Mouse (Mus musculus): Measurements from ENCODE around the gene Nop58. TPM values are rescaled to one million over a fixed set of nuclear protein-coding genes. Genes with fewer than 3 reads are reported as not detected.
A peak's percentile ranks its signal among the peaks of the same experiment; 100 is the strongest.

Gene Nop58
- polyA plus RNA-seq, 1 experiment from 2014 or later, result 139 TPM

DNA sequence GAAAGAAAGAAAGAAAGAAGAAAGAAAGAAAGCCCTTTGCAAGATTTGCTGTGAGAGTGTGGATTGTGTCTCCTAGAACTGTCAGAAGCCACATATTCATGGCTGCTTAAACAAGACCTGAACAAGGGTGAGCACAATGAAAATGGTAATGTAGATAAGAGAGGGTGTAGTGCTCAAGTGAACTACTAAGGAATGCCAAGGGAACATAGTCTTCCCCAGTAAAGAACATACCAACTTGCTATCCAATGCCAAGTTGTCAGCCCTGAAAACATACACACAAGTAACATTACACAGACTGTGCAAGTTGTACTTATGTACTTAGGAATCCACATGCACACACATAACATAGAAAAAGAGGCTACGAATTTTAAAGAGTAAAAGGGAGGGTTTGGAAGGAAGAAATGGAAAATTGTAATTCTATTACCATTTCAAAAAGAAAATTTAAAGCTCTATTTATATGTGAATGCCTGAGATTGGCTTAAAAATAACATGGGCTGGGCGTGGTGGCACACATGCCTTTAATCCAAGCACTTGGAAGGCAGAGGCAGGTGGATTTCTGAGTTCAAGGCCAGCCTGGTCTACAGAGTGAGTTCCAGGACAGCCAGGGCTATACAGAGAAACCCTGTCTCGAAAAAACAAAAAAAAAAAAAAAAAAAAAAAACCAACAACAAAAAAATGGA is 21.2 kb upstream of the Nop58 start:
- Histone ChIP-seq H3K4me3 (ENCODE audit: low read depth, low read length) (no peak overlapping the region), H3K27ac (ENCODE audit: low read length) (no peak overlapping the region), H3K9me3 (replicated peaks; ENCODE audit: control insufficient read depth, low read length, poor library complexity, severe bottlenecking) (no peaks in the 10 kb centered on the region), H3K9ac (ENCODE audit: low read depth, low read length) (no peak overlapping the region), H3K4me1 (ENCODE audit: control insufficient read depth, insufficient read depth, low read length) (peaks cover 12% of the 10 kb centered on the region), H3K4me2 (ENCODE audit: low read length) (no peak overlapping the region), H3K36me3 (ENCODE audit: control insufficient read depth, insufficient read depth, low read length) (no peaks in the 10 kb centered on the region), H3K27me3 (ENCODE audit: control insufficient read depth, insufficient read depth, low read depth, low read length) (no peaks in the 10 kb centered on the region)
- 80% methylated on average over 3 of the region's 3 CpGs for WGBS
- ATAC-seq, result no peak

DNA sequence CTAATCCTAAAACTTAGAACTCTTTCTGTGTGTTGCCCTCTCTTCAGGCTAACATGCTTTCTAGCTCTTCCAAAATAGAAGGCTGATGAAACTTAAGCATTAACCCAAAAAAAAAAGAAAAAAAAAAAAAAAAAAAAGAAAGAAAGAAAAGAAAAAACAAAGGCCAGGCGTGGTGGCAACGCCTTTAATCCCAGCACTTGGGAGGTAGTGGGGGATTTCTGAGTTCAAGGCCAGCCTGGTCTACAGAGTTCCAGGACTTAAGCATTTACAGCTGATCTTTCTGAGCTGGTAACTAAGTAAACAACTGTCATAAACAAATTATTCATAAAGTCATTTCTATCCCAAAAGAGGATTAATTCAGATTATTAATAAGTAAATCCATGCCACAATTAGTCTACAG is 15.9 kb upstream of the Nop58 start:
- Histone ChIP-seq H3K36me3 (ENCODE audit: control insufficient read depth, insufficient read depth, low read length) (no peaks in the 10 kb centered on the region), H3K4me1 (ENCODE audit: control insufficient read depth, insufficient read depth, low read length) (peaks cover 28% of the 10 kb centered on the region), H3K4me2 (ENCODE audit: low read length) (peak overlapping the region; percentile 29; the same call in 1 of the 2 replicates), H3K27me3 (ENCODE audit: control insufficient read depth, insufficient read depth, low read depth, low read length) (no peaks in the 10 kb centered on the region), H3K9me3 (replicated peaks; ENCODE audit: control insufficient read depth, low read length, poor library complexity, severe bottlenecking) (no peaks in the 10 kb centered on the region), H3K9ac (ENCODE audit: low read depth, low read length) (no peak overlapping the region), H3K27ac (ENCODE audit: low read length) (no peak overlapping the region), H3K4me3 (ENCODE audit: low read depth, low read length) (no peak overlapping the region)
- WGBS, result 78% methylated on average over 2 of the region's 2 CpGs
- no peak for ATAC-seq

DNA sequence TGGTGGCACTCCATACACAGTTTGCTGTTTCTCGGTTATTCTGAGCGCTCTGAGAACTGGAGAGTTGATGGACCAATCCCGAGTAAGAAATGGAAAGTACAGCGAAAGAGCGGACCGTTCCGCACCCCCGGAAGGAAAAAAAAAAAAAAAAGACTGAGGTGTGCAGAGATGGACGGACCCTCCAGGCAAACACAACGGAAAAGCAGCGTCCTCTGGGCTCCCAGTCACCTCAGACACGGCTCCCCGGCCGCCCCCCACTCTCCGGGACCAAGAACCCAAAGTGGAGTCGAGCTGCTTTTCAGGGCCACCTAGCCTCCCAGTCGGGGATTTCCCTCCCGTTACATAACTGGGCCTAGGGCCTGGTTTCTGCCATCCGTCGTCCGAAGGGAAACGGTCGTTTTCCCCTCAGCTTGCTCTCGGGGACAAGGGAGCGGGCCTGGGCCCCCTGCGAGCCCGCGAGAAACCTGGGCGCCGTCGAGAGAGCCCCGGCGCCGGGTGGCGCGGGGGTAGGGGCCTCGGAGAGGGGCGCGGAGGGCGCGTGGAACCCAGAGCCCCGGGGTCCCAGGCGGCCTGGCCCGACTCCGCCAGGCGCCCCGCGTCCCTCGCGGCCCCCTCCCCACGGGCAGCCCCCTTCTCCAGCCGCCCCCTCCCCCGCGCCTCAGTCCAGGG is 14.7 kb upstream of the Nop58 start:
- Histone ChIP-seq H3K4me3 (ENCODE audit: low read depth, low read length) (peak overlapping the region; percentile 97), H3K27ac (ENCODE audit: low read length) (peak overlapping the region; percentile 91), H3K27me3 (ENCODE audit: control insufficient read depth, insufficient read depth, low read depth, low read length) (no peaks in the 10 kb centered on the region), H3K9ac (ENCODE audit: low read depth, low read length) (peak overlapping the region; percentile 96), H3K4me2 (ENCODE audit: low read length) (peak overlapping the region; percentile 85), H3K9me3 (replicated peaks; ENCODE audit: control insufficient read depth, low read length, poor library complexity, severe bottlenecking) (no peaks in the 10 kb centered on the region), H3K4me1 (ENCODE audit: control insufficient read depth, insufficient read depth, low read length) (peaks cover 28% of the 10 kb centered on the region), H3K36me3 (ENCODE audit: control insufficient read depth, insufficient read depth, low read length) (no peaks in the 10 kb centered on the region)
- 0 out of 2 replicates have a peak, but pooled peaks have one; percentile 23 for ATAC-seq
- WGBS, result under 1% methylated on average over 45 of the region's 54 CpGs

GRCm38 (mm10) chr1:59670641-59671168 is 14.1 kb upstream of the Nop58 start, which contains the start of gene Sumo1:
Sumo1 (minus strand) TSS chr1:59670834.
- Histone ChIP-seq H3K4me1 (ENCODE audit: control insufficient read depth, insufficient read depth, low read length) (peaks cover 25% of the 10 kb centered on the region), H3K27ac (ENCODE audit: low read length) (peak within 1 kb of the TSS; percentile 91), H3K4me3 (ENCODE audit: low read depth, low read length) (peak within 1 kb of the TSS; percentile 97), H3K36me3 (ENCODE audit: control insufficient read depth, insufficient read depth, low read length) (no peaks in the 10 kb centered on the region), H3K9ac (ENCODE audit: low read depth, low read length) (peak within 1 kb of the TSS; percentile 96), H3K9me3 (replicated peaks; ENCODE audit: control insufficient read depth, low read length, poor library complexity, severe bottlenecking) (no peaks in the 10 kb centered on the region), H3K4me2 (ENCODE audit: low read length) (peak within 1 kb of the TSS; percentile 85), H3K27me3 (ENCODE audit: control insufficient read depth, insufficient read depth, low read depth, low read length) (no peaks in the 10 kb centered on the region)
- under 1% methylated on average over 32 of the region's 36 CpGs for WGBS
- ATAC-seq, result peak; percentile 98

DNA sequence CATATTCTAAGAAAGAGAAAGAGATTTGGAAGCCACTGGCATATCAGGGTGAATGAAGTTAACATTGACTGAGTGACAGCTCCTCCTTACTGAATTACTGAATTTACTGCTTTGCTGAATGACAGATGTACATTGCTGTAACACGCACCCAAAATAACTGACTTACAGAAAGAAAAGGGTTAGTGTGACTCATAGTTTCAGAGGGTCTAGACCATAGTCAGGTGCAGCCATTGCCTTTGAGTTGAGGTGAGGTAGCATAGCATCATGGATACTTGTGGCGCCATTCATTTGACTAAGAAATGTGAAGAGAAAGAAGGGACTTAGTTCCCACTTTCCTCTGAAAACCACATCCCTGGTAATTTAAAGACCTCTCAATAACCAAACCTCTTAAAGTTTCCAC is 11.1 kb upstream of the Nop58 start:
- 96% methylated on average over 2 of the region's 2 CpGs for WGBS
- ATAC-seq, result no peak
- Histone ChIP-seq H3K4me3 (ENCODE audit: low read depth, low read length) (no peak overlapping the region), H3K36me3 (ENCODE audit: control insufficient read depth, insufficient read depth, low read length) (no peaks in the 10 kb centered on the region), H3K9ac (ENCODE audit: low read depth, low read length) (no peak overlapping the region), H3K4me2 (ENCODE audit: low read length) (no peak overlapping the region), H3K27ac (ENCODE audit: low read length) (no peak overlapping the region), H3K27me3 (ENCODE audit: control insufficient read depth, insufficient read depth, low read depth, low read length) (no peaks in the 10 kb centered on the region), H3K4me1 (ENCODE audit: control insufficient read depth, insufficient read depth, low read length) (peaks cover 16% of the 10 kb centered on the region), H3K9me3 (replicated peaks; ENCODE audit: control insufficient read depth, low read length, poor library complexity, severe bottlenecking) (no peaks in the 10 kb centered on the region)

- Histone ChIP-seq H3K9ac (ENCODE audit: low read depth, low read length) (0 out of 2 replicates have a peak overlapping the region, but pooled peaks have one; percentile 40), H3K9me3 (replicated peaks; ENCODE audit: control insufficient read depth, low read length, poor library complexity, severe bottlenecking) (no peaks in the 10 kb centered on the region), H3K27ac (ENCODE audit: low read length) (no peak overlapping the region), H3K4me1 (ENCODE audit: control insufficient read depth, insufficient read depth, low read length) (peaks cover 19% of the 10 kb centered on the region), H3K4me3 (ENCODE audit: low read depth, low read length) (peak overlapping the region; percentile 73), H3K4me2 (ENCODE audit: low read length) (peak overlapping the region; percentile 83), H3K27me3 (ENCODE audit: control insufficient read depth, insufficient read depth, low read depth, low read length) (no peaks in the 10 kb centered on the region; the same call in 1 of the 2 replicates), H3K36me3 (ENCODE audit: control insufficient read depth, insufficient read depth, low read length) (no peaks in the 10 kb centered on the region)
- ATAC-seq, result no peak; the same call in 1 of the 2 replicates
- 10% methylated on average over 11 of the region's 11 CpGs for WGBS
These were observed 599 bp upstream of the Nop58 start for GRCm38 (mm10) chr1:59683926-59684818.

GRCm38 (mm10) chr1:59687493-59687892 is 2.7 kb downstream of the Nop58 start:
- H3K27me3 ChIP-seq (ENCODE audit: control insufficient read depth, insufficient read depth, low read depth, low read length), result no peaks in the 10 kb centered on the region
- no peak overlapping the region for H3K4me3 ChIP-seq (ENCODE audit: low read depth, low read length)
- H3K36me3 ChIP-seq (ENCODE audit: control insufficient read depth, insufficient read depth, low read length), result 0 out of 2 replicates have a peak, but pooled peaks cover 4% of the 10 kb centered on the region
- no peak overlapping the region for H3K27ac ChIP-seq (ENCODE audit: low read length)
- no peak overlapping the region for H3K9ac ChIP-seq (ENCODE audit: low read depth, low read length)
- 80% methylated on average over 1 of the region's 1 CpGs for WGBS
- H3K4me1 ChIP-seq (ENCODE audit: control insufficient read depth, insufficient read depth, low read length), result peaks cover 19% of the 10 kb centered on the region
- H3K4me2 ChIP-seq (ENCODE audit: low read length), result no peak overlapping the region
- H3K9me3 ChIP-seq (replicated peaks; ENCODE audit: control insufficient read depth, low read length, poor library complexity, severe bottlenecking), result no peaks in the 10 kb centered on the region
- ATAC-seq, result no peak

DNA sequence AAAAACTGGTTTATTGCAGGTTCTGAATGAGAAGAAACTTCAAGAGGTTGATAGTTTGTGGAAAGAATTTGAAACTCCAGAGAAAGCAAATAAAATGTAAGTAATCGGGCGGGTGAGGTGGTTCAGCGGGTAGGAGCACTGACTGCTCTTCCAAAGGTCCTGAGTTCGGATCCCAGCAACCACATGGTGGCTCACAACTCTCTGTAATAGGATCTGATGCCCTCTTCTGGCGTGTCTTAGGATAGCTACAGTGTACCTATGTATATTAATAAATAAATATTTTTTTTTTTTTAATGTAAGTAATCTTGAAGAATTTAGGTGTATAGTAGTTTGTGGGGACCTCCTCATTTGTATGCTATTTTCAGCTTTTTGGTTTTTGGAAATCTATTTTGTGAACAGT is 5.7 kb downstream of the Nop58 start:
- ATAC-seq, result no peak
- no peaks in the 10 kb centered on the region for H3K27me3 ChIP-seq (ENCODE audit: control insufficient read depth, insufficient read depth, low read depth, low read length)
- no peak overlapping the region for H3K27ac ChIP-seq (ENCODE audit: low read length)
- H3K36me3 ChIP-seq (ENCODE audit: control insufficient read depth, insufficient read depth, low read length), result peaks cover 14% of the 10 kb centered on the region
- no peaks in the 10 kb centered on the region for H3K9me3 ChIP-seq (replicated peaks; ENCODE audit: control insufficient read depth, low read length, poor library complexity, severe bottlenecking)
- H3K4me1 ChIP-seq (ENCODE audit: control insufficient read depth, insufficient read depth, low read length), result peaks cover 17% of the 10 kb centered on the region
- no peak overlapping the region for H3K4me2 ChIP-seq (ENCODE audit: low read length)
- 96% methylated on average over 5 of the region's 5 CpGs for WGBS
- no peak overlapping the region for H3K4me3 ChIP-seq (ENCODE audit: low read depth, low read length)
- no peak overlapping the region for H3K9ac ChIP-seq (ENCODE audit: low read depth, low read length)
